Mouse (Mus musculus) left cerebral cortex, postnatal 10 days (tissue): ENCODE data around the gene Spata1. TPM values are rescaled to one million over a fixed set of nuclear protein-coding genes. Genes with fewer than 3 reads are reported as not detected.

Source experiments
- DNase-seq, 2 experiments: peaks; one replicate each; pipeline ENCODE4 v3.0.0; 2021 to 2022; ENCODE audit warnings: low spot score in 2 of 2, mixed read lengths in 1 of 2; ENCODE audit errors: extremely low spot score in 1 of 2
- intact Hi-C: fragments of 180-260 bp; cut with DNase I; formaldehyde crosslinking; loops from one replicate; pipeline ENCODE4 v1.15.1; 2025
- total RNA-seq, 2 experiments: library from RNA; stranded (reverse); gene quantifications; 2 replicates each; pipeline ENCODE4 v1.2.3; 2021

The Spata1 gene
- total RNA-seq, 2 experiments from 2014 or later: 4.6 to 9.0 TPM

DNA sequence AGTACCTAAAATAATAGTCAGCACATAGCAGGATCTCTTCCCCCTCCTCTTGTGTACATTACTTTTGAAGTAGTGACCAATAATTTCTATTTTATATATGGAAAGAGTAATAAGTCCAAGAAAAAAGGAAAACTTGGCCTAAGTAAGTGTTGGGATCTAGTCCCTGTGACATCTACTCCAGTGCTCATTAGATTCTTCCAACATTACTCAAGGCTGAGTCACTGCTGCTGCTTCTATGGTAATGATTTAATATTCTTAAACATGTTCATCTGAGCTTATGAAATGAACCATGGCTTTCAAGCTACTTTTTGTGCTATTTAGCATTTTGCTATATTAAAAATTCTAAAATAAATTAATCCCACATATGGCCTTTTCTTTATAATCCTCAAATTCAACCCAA lies 25.8 kb downstream of the Spata1 start:
- intact Hi-C loops: no loop called here
- DNase-seq: no peak

DNA sequence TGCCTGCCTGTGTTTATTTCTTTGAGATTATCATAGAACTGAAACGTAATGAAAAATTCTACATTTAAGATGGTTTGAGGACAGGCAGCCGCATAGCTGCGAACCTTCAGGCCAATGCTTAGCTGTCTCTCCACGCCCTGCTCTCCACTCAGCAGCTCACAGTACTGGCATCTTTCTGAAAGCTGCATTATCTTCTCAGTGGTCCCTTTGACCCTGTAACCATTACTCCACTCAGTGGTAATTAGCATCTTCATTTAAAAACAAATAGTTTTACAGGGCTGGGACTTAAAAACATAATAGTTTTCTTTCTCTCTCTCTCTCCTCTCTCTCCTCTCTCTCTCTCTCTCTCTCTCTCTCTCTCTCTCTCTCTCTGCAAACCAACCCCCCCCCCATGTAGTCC lies 26.9 kb downstream of the Spata1 start:
- no peak for DNase-seq
- intact Hi-C loops: no loop called here

DNA sequence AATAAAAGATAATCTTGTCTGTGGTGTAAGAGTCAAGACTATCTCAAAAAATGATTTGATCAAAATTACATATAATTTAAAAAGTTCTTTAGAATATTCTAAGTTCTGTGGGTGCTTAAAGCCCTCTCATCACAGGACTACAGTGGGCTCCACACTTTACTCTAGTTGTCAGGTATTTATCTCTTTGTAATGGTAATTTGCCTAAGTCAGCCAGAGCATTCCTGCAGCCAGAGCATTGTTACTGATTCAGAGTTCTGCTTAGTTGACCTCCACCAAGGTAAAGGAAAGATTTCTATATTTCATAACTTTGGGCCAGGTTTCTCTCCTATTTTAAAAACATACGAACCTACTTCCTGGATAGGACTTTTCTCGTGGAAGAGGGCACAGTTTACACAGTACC lies 30.3 kb downstream of the Spata1 start:
- intact Hi-C loops: no loop called here
- no peak for DNase-seq

DNA sequence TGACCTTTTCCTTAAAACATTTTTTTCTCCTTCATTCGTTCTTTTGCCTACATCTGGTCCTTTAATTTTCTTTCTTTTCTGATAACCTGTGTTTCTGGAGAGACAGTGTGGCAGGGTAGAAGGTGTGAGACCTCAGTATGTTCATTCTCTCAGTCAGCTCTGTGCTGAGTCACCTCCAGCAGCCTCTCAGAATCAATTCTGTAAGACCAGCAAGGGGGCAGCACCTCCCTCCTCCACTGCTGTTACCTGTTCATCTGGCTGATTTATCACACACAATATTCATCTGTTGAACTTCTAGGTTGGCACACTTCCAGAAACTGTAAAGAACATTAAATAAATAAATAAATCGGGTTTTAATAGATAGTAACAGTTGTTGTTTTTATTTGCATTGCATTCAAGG lies 36.6 kb downstream of the Spata1 start:
- intact Hi-C loops: no loop called here
- no peak for DNase-seq

- intact Hi-C loops: loop anchor here (5.0 kb wide), 1 partner anchor 51 kb away; no protein-coding TSS in a partner anchor
- no peak for DNase-seq
Measured at GRCm38 (mm10) chr3:146451375-146451774, 48.2 kb downstream of the Spata1 start.

- DNase-seq: peak; percentile 87 to 96
- intact Hi-C loops: loop anchor here (5.0 kb wide), 1 partner anchor 52 kb away; no protein-coding TSS in a partner anchor
Measured at GRCm38 (mm10) chr3:146450371-146450841, 49.1 kb downstream of the Spata1 start.

DNA sequence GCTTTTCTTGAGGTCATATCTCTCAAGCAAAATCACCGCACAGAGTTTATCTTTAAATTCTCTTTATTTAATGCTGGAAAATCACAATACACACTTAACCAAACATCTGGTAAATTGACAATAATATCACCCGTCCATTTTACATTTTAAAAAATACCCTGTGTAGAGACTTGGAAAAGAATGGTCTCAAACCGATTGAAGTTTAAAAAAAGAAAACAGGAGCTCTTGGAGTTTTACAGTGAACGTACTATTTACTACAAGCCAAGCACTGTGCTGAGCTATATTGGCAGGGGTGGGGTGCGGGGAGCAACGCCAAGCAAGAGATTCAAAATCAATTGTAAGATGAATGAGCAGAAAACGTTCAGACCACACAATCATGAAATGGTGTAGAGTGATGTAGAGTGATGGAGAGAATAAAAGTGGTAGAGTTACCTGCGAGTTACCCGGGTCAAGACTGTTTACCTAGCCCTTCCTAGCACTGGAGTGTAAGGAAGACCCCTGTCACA lies 49.8 kb downstream of the Spata1 start, which contains the start of gene Ctbs:
Gene Ctbs, plus strand, starts transcription at position 51 of the 506 bp plus-strand sequence.
- no peak for DNase-seq
- intact Hi-C loops: loop anchor here (5.0 kb wide), 1 partner anchor 53 kb away; no protein-coding TSS in a partner anchor

DNA sequence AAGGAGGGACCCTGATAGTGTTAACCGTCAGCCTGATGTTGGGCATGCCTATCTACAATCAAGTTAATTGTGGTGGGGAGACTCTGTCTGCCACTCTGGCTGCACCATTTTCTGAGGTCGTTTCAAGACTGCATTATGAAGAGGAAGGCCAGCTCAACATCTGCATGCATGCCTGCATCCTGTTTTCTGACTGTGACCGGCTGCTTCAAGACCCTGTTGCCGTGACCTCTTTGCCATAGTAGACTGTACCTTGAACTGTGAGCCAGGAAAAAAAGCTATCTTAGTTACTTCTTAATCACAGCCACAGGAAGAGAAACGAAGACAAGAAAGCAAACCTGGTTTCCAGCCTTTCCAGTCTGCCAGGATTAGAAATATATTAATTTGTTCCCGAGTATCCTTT lies 50.6 kb downstream of the Spata1 start:
- no peak for DNase-seq
- intact Hi-C loops: no loop called here

DNA sequence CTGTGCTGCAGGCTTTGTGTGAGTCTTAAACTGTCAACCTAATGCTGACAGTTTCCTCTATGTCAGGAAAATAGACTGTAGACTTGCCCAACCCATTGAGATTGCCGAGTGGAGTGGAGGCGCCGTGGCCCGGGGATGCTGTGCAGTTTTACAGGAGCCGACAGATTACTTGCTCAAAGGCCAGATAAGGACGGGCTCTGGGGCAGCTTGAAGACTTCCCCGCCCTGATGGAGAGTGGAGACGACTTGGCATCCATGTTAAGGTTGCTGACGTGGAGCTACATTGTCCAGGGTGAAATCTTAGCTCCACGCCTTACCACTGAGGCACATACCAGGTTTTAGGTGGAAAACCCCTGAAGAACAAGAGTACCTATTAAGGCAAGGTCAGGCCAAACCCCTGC lies 51.2 kb downstream of the Spata1 start:
- intact Hi-C loops: no loop called here
- DNase-seq: no peak

DNA sequence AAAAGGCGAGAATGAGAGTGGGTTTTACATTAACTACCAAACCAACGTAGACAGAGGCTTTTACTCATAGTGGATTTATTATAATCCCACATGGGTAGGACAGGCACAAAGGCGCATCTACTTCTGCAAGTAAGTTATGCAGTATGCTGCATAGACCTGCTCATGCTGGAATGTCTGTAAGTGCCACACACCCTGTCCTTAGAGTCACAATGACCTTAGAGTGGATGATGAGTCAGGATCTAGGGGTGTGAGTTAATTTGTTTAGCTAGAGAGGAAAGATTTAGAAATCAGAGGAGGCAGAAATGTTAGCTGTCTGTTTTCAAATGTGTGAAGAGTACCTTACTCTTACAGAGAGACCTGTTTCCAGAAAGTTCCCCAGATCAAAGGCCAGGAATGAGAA lies 52.0 kb downstream of the Spata1 start:
- intact Hi-C loops: no loop called here
- no peak for DNase-seq

- intact Hi-C loops: no loop called here
- no peak for DNase-seq
Measured at GRCm38 (mm10) chr3:146447156-146447555, 52.4 kb downstream of the Spata1 start.

DNA sequence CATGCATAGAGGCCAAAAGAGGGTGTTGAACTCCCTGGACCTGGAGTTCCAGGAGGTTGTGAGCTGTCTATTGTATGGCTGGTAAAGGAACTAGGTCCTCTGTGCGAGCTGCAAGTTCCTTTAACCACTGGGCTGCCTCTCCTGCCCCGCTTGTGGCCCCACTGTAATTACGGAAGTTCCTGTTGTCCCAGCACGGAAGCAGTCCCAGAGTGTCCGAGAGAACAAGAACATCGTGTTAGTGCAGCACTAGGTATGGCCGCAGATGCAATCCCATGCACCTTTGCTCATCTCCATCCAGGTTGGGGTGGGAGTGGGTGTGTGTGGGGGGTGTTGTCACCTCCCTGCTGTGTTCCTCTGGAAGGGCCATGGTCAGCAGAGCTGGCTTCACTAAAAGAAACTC lies 54.7 kb downstream of the Spata1 start:
- no peak for DNase-seq
- intact Hi-C loops: no loop called here

GRCm38 (mm10) chr3:146443380-146443779 lies 56.2 kb downstream of the Spata1 start:
- no peak for DNase-seq
- intact Hi-C loops: no loop called here

GRCm38 (mm10) chr3:146442936-146443335 lies 56.6 kb downstream of the Spata1 start:
- DNase-seq: no peak
- intact Hi-C loops: no loop called here

DNA sequence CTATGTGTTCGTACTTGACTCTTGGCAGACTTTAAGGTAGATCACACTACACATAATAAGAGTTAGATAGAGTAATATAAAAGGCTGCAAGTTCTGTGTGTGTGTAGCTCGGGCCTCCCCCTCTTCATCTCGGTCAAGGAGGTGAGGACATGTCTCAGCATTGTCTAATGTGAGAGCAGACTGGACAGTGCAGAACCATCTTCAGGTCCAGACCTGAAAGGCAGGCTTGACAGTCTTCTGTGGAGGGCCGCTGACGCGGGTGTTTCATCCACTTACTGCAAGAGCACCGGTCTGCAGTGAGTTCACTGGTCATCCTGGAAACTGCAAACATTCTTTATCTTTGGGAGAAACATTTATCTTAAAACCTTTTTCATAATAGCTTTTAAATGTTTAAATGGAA lies 57.1 kb downstream of the Spata1 start:
- intact Hi-C loops: no loop called here
- DNase-seq: no peak

- intact Hi-C loops: no loop called here
- DNase-seq: no peak
Measured at GRCm38 (mm10) chr3:146440422-146440821, 59.1 kb downstream of the Spata1 start.

DNA sequence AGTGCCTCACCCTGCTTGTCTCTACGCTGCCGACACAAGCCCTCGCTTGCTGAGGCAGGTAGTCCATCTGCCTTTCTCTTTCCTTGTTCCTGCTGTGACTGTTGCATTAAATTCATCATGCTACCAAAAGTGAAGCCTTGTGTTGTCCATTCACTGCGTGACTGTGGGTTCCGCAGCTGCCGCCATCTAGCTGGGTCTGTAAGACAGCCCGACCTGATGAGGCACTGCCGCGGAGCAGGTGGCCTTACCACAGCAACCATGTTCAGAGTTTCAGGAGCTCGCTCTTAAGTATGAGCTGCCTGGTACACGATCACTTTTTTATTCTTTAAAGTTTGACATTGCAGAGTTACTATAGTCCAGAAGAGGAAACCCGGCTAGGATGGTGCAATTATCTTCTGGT lies 59.5 kb downstream of the Spata1 start:
- intact Hi-C loops: no loop called here

GRCm38 (mm10) chr3:146436114-146436513 lies 63.4 kb downstream of the Spata1 start:
- DNase-seq: no peak
- intact Hi-C loops: no loop called here

More for the DNA sequence above, 59.5 kb downstream of the Spata1 start:
- DNase-seq: no peak

DNA sequence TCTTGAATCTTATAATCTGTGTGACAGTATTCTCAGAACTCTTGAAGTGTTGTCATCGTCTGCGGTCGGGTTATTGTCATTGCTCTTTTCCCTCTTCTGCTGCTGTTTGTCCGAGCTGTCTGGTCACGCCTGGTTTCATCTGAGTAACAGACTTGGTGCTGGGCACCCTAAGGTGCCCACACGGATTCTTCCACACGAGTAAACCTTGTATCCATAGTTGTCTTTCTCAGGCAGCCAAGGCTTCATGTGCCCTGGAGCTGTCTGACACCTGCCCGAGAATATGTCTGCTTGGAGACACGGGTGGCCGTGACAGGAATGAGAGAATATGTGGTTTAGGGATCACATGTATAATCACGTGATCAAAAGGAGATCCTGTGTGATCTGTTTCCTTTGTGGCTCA lies 64.0 kb downstream of the Spata1 start:
- intact Hi-C loops: no loop called here
- DNase-seq: no peak

DNA sequence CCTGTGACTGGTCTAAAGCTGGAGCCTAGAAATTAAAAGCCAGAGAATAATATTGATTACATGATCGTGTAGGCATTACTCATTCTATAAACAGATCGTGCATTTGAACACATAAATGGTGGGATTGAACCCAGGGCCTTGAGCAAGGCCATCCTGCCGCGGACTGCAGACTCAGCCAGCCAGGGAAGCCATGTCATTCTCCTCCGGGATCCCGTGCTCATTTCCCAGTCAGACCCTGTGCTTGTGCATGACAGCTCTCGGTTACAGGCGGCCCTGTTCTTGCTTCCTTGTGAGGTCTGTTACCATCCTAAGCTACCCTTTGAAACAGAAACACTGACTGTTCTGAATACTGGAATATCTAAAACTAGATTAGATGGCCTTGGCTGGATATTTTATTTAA lies 64.9 kb downstream of the Spata1 start:
- intact Hi-C loops: no loop called here
- no peak for DNase-seq

- intact Hi-C loops: no loop called here
- DNase-seq: no peak
Measured at GRCm38 (mm10) chr3:146433681-146434350, 65.7 kb downstream of the Spata1 start.
